Mouse (Mus musculus) MEL (cell line): ENCODE data around the gene Fbxw8.

ENCODE experiments used
- CTCF ChIP-seq, 3 experiments: IDR thresholded peaks in 2 of 3; conservative IDR thresholded peaks in 1 of 3; 2 replicates each; pipeline ENCODE4 v1.5.1; 2011 to 2012; ENCODE audit warnings: low read length in 3 of 3, low read depth in 2 of 3, mild to moderate bottlenecking in 2 of 3, improper control_type of control experiment in 1 of 3, inconsistent platforms in 1 of 3, mixed read lengths in 1 of 3, moderate library complexity in 1 of 3; ENCODE audit not compliant: control insufficient read depth in 1 of 3, insufficient read depth in 1 of 3, poor library complexity in 1 of 3, severe bottlenecking in 1 of 3
- EP300 ChIP-seq, 2 experiments: IDR thresholded peaks; 2 replicates each; pipeline ENCODE4 v1.6.1; 2011; ENCODE audit warnings: improper control_type of control experiment in 2 of 2, low read length in 2 of 2, low read depth in 1 of 2, mild to moderate bottlenecking in 1 of 2
- GATA1 ChIP-seq: IDR thresholded peaks from 2 replicates; pipeline ENCODE4 v1.6.1; 2011; ENCODE audit warnings: low read depth, low read length, improper control_type of control experiment
- KAT2A ChIP-seq: conservative IDR thresholded peaks from 2 replicates; pipeline ENCODE4 v1.6.1; 2012; ENCODE audit warnings: low read depth, low read length, improper control_type of control experiment, inconsistent platforms
- POLR2A ChIP-seq, 2 experiments: IDR thresholded peaks; 2 replicates each; pipeline ENCODE4 v1.6.1; 2011 to 2012; ENCODE audit warnings: low read length in 2 of 2, mild to moderate bottlenecking in 2 of 2, control low read depth in 1 of 2, improper control_type of control experiment in 1 of 2, low read depth in 1 of 2, moderate library complexity in 1 of 2; ENCODE audit not compliant: control insufficient read depth in 1 of 2, insufficient read depth in 1 of 2, poor library complexity in 1 of 2
- POLR2AphosphoS2 ChIP-seq: IDR thresholded peaks from 2 replicates; pipeline ENCODE4 v1.6.1; 2011; ENCODE audit warnings: low read length, improper control_type of control experiment
- RCOR1 ChIP-seq: IDR thresholded peaks from 2 replicates; pipeline ENCODE4 v1.6.1; 2012; ENCODE audit warnings: low read depth, mild to moderate bottlenecking, inconsistent platforms, low read length, improper control_type of control experiment
- TAL1 ChIP-seq: IDR thresholded peaks from 2 replicates; pipeline ENCODE4 v1.6.1; 2012; ENCODE audit warnings: mild to moderate bottlenecking, inconsistent platforms, low read length, moderate library complexity, mixed read lengths
- USF1 ChIP-seq: IDR thresholded peaks from 2 replicates; pipeline ENCODE4 v1.6.1; 2014; ENCODE audit warnings: low read depth, mild to moderate bottlenecking, inconsistent platforms, low read length, improper control_type of control experiment, moderate library complexity

DNA sequence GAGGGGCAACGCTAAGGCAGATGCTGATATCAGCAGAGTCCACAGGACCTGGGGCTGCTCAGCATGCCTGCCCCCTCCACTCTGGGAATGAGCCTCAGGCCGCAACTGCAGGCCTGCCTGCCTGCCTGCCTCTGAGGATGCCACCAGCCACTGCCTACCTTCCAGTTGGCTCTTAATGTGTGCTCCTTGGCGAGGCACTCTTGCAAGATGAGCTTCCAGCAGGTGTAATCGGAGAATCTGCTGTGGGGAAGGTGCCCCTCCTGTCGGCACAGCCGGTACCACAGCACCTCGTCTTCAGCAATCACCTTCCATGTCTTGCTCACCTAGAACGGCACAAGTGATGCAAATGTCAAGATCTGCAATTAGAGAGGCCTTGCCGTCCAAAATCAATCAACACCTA lies 26.6 kb downstream of the Fbxw8 start:
- TF ChIP-seq POLR2A (IDR thresholded peaks at IDR 0.05; ENCODE audit: control insufficient read depth in 1 of 2, insufficient read depth in 1 of 2, low read depth in 1 of 2, low read length in 2 of 2, poor library complexity in 1 of 2) (no peak), GATA1 (no peak), RCOR1 (no peak), TAL1 (no peak), CTCF (IDR thresholded peaks at IDR 0.05 in 2 of 3, conservative IDR thresholded peaks at IDR 0.05 in 1 of 3; ENCODE audit: control insufficient read depth in 1 of 3, insufficient read depth in 1 of 3, low read depth in 2 of 3, low read length in 3 of 3, poor library complexity in 1 of 3, severe bottlenecking in 1 of 3) (no peak), EP300 (IDR thresholded peaks at IDR 0.05; ENCODE audit: low read depth in 1 of 2, low read length in 2 of 2) (no peak), KAT2A (no peak), USF1 (no peak), POLR2AphosphoS2 (no peak)
